Mouse (Mus musculus) embryonic facial prominence, embryonic 10.5 days (tissue): ENCODE measurements at regions not wholly inside any gene's neighbourhood (a gene's known extent, or its start where the extent isn't known, plus 50 kb on each side); places are given as distances from the start of the nearest gene placed in this dataset.

ENCODE experiments used
- DNase-seq: peaks from one replicate; pipeline ENCODE4 v3.0.0-alpha.2; 2017; ENCODE audit warnings: low spot score
- H3K27ac ChIP-seq: fragments of 300-500 bp; sonication (generic); replicated peaks from 2 replicates; pipeline ENCODE4 v1.5.1; 2016; ENCODE audit warnings: mild to moderate bottlenecking
- H3K27me3 ChIP-seq: fragments of 300-500 bp; sonication (generic); replicated peaks from 2 replicates; pipeline ENCODE4 v1.6.1; 2016; ENCODE audit warnings: low read depth, mild to moderate bottlenecking; ENCODE audit not compliant: poor library complexity, severe bottlenecking
- H3K36me3 ChIP-seq: fragments of 300-500 bp; sonication (generic); replicated peaks from 2 replicates; pipeline ENCODE4 v1.6.1; 2016; ENCODE audit warnings: mild to moderate bottlenecking, moderate library complexity
- H3K4me1 ChIP-seq: fragments of 300-500 bp; sonication (generic); 2 replicates; pipeline ENCODE4 v1.6.1; 2016
- H3K4me3 ChIP-seq: fragments of 300-500 bp; sonication (generic); 2 replicates; pipeline ENCODE4 v1.5.1; 2016; ENCODE audit warnings: mild to moderate bottlenecking, moderate library complexity
- H3K9me3 ChIP-seq: fragments of 300-500 bp; sonication (generic); 2 replicates; pipeline ENCODE4 v1.6.1; 2016; ENCODE audit warnings: mild to moderate bottlenecking
- WGBS: fragments of 180-500 bp; shearing (Covaris S2); methylation state at CpG from one replicate; pipeline ENCODE4 v1.1.7; 2016; 5-methylcytosine and 5-hydroxymethylcytosine counted together

DNA sequence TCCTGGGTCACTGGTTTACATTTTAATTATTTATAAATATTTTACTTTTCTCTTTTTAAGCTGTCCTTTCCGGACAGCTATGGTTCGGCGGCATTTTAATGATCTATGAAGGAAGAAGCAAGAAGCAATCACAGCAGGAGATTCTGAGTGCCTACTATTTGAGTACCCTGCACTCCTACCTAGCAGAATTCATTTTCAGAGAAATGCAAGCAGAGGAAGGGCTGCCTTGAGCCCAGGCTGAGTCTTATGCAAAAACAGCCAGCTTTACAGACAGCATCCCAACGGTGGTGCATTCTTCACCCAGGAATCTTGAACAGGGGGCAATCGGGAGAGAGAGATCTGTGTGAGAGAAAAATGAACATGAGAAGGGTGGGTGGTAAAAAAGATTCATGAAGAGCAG is 97.7 kb upstream of the Ankrd1 start:
- Histone ChIP-seq H3K27me3 (no peaks in the 10 kb centered on the region), H3K4me3 (no peak overlapping the region), H3K9me3 (no peaks in the 10 kb centered on the region), H3K27ac (no peak overlapping the region), H3K4me1 (peaks cover 24% of the 10 kb centered on the region), H3K36me3 (no peaks in the 10 kb centered on the region)
- WGBS, result 76% methylated on average over 5 of the region's 5 CpGs
- DNase-seq, result no peak

- Histone ChIP-seq H3K4me1 (peaks cover 13% of the 10 kb centered on the region), H3K9me3 (no peaks in the 10 kb centered on the region), H3K27me3 (no peaks in the 10 kb centered on the region), H3K27ac (no peak overlapping the region), H3K36me3 (no peaks in the 10 kb centered on the region), H3K4me3 (no peak overlapping the region)
- WGBS, result 92% methylated on average over 5 of the region's 5 CpGs
- DNase-seq, result no peak
Measured at GRCm38 (mm10) chr19:36218921-36219320, 99.0 kb upstream of the Ankrd1 start.

- WGBS, result 83% methylated on average over 2 of the region's 2 CpGs
- Histone ChIP-seq H3K4me3 (no peak overlapping the region), H3K27me3 (no peaks in the 10 kb centered on the region), H3K36me3 (no peaks in the 10 kb centered on the region), H3K27ac (no peak overlapping the region), H3K9me3 (no peaks in the 10 kb centered on the region), H3K4me1 (0 out of 2 replicates have a peak, but pooled peaks cover 10% of the 10 kb centered on the region)
- DNase-seq, result no peak
Measured at GRCm38 (mm10) chr19:36221104-36221503, 101.2 kb upstream of the Ankrd1 start.

DNA sequence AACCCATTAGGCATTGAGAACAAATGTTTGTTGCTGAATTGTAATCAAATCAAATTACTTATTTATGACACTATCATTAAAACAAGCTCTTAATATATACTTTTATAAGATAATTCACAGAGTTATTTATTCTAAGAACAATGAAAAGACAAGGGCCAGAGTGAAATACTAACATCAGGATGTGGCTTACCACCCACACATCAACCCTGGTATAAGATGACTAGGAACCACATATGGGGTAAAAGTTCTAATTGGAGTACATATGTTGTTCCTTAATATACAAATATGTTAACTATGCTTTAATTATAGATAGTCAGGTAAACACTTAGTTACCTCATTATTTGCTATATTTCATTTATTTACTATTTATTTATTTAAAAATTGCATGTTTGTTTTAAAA is 101.7 kb upstream of the Ankrd1 start:
- no peaks in the 10 kb centered on the region for H3K9me3 ChIP-seq
- H3K4me1 ChIP-seq, result 0 out of 2 replicates have a peak, but pooled peaks cover 10% of the 10 kb centered on the region
- H3K4me3 ChIP-seq, result no peak overlapping the region
- H3K27ac ChIP-seq, result no peak overlapping the region
- no peaks in the 10 kb centered on the region for H3K27me3 ChIP-seq
- H3K36me3 ChIP-seq, result no peaks in the 10 kb centered on the region
- no peak for DNase-seq

DNA sequence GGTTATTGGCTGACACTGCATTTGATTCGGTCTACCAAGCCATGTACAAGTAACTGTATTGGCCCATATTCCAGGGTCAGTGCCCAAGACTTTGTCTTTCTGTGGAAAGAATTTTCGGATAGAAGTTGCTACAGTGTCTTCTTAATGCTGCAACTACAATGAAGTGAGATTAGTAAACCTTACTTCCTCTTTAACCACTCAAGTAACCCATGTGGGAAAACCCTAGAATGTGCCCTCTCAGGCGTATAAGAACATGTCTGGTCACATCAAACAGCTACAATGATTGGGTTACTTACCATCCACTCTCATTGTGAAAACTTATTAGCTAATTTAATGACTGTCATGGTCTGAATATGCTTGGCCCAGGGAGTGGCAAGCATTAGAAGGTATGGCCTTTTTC is 102.3 kb upstream of the Ankrd1 start:
- Histone ChIP-seq H3K27me3 (no peaks in the 10 kb centered on the region), H3K4me1 (0 out of 2 replicates have a peak, but pooled peaks cover 10% of the 10 kb centered on the region), H3K9me3 (no peaks in the 10 kb centered on the region), H3K4me3 (no peak overlapping the region), H3K36me3 (no peaks in the 10 kb centered on the region), H3K27ac (no peak overlapping the region)
- WGBS, result 84% methylated on average over 3 of the region's 3 CpGs
- no peak for DNase-seq

DNA sequence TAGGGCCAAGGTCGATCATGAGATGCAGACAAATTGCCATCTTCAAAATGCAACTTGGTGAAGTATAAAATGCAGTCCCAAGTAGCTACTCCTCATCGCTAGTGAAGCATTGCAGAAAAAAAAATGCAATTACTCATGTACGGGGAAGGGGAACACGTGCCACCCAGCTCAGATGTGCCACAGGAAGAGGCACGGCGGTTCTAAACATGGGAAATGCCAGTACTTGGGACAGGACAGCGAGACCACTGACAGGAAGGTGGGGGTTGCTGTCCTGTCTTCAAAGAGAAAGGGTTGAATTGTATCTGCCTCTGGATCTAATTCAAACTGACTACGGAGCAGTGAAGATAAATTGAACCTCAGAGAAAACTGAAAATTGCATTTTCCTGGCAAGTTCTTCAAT is 104.6 kb upstream of the Ankrd1 start:
- Histone ChIP-seq H3K36me3 (no peaks in the 10 kb centered on the region), H3K9me3 (no peaks in the 10 kb centered on the region), H3K27ac (no peak overlapping the region), H3K4me3 (no peak overlapping the region), H3K27me3 (no peaks in the 10 kb centered on the region), H3K4me1 (0 out of 2 replicates have a peak, but pooled peaks cover 10% of the 10 kb centered on the region)
- WGBS, result 55% methylated on average over 8 of the region's 8 CpGs
- no peak for DNase-seq

DNA sequence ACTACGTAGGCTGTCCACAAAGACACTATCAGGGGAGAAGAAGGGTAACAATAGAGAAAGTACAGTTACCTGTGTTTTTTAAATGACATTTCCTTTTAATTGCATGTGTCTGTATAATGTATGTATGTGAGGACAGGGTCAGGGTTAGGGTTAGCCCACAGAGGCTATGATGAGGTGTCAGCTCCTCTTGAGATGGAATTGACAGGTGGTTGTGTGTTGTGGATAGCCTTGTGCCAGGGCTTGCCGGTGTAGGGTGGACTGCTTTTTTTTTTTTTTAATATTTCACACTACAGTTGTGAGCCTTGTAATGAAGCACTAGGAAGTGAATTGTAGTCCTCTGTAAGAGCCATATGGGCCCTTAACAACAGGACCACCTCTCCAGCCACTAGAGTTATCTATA is 105.7 kb upstream of the Ankrd1 start:
- DNase-seq, result no peak
- no peaks in the 10 kb centered on the region for H3K27me3 ChIP-seq
- 92% methylated on average over 2 of the region's 2 CpGs for WGBS
- no peak overlapping the region for H3K4me3 ChIP-seq
- no peaks in the 10 kb centered on the region for H3K36me3 ChIP-seq
- no peak overlapping the region for H3K27ac ChIP-seq
- H3K9me3 ChIP-seq, result no peaks in the 10 kb centered on the region
- 0 out of 2 replicates have a peak, but pooled peaks cover 10% of the 10 kb centered on the region for H3K4me1 ChIP-seq

GRCm38 (mm10) chr19:36227418-36228160 is 107.7 kb upstream of the Ankrd1 start:
- Histone ChIP-seq H3K4me3 (no peak overlapping the region), H3K36me3 (no peaks in the 10 kb centered on the region), H3K9me3 (no peaks in the 10 kb centered on the region), H3K4me1 (0 out of 2 replicates have a peak, but pooled peaks cover 10% of the 10 kb centered on the region), H3K27ac (no peak overlapping the region), H3K27me3 (no peaks in the 10 kb centered on the region)
- 48% methylated on average over 17 of the region's 17 CpGs for WGBS
- DNase-seq, result no peak

GRCm38 (mm10) chr19:36229315-36229714 is 109.4 kb upstream of the Ankrd1 start:
- H3K27me3 ChIP-seq, result no peaks in the 10 kb centered on the region
- 0 out of 2 replicates have a peak, but pooled peaks cover 8% of the 10 kb centered on the region for H3K4me1 ChIP-seq
- no peak overlapping the region for H3K27ac ChIP-seq
- DNase-seq, result no peak
- WGBS, result 92% methylated on average over 3 of the region's 3 CpGs
- H3K9me3 ChIP-seq, result no peaks in the 10 kb centered on the region
- H3K4me3 ChIP-seq, result no peak overlapping the region
- H3K36me3 ChIP-seq, result no peaks in the 10 kb centered on the region

DNA sequence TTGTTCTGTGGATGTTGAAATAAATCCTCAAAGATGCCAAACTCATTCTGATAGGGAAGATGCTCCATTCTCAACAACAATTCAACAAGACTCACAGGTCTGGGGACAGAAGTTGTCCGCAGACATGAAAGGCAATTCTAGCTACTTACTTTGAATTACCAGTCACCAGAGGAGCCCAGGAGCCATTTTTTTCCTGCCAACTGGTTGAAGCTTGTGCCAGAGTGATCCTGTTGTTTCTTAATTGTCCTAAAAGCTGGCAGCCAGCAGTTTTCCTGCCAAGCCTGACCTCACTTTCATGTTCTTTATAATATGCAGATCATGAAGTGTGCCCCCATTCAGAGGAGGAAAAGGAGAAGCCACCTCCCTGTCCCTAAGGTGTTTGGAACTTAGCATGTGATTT is 110.0 kb upstream of the Ankrd1 start:
- no peak for DNase-seq
- Histone ChIP-seq H3K27me3 (no peaks in the 10 kb centered on the region), H3K9me3 (no peaks in the 10 kb centered on the region), H3K27ac (no peak overlapping the region), H3K4me1 (0 out of 2 replicates have a peak, but pooled peaks cover 4% of the 10 kb centered on the region), H3K4me3 (no peak overlapping the region), H3K36me3 (no peaks in the 10 kb centered on the region)
- WGBS, result 83% methylated on average over 1 of the region's 1 CpGs

DNA sequence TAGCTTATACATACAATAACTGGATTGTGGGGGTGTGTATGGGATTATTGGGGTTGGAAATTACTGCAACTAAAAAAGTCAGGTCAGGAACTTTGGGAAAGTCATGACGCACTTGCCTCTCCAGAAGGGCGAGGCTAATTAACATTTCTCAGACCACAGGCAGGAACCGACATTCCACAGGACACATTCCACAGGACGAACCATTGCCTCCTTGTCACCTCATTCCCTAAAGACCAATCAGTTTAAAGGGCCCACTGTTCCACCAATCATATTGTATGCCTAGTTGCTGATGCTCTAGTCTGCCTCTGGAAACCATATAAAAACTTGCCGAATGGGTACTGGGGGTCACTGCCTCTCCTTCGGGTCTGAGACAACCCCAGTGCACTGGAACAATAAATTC is 113.0 kb upstream of the Pcgf5 start:
- DNase-seq, result no peak
- 75% methylated on average over 6 of the region's 6 CpGs for WGBS
- H3K36me3 ChIP-seq, result no peaks in the 10 kb centered on the region

DNA sequence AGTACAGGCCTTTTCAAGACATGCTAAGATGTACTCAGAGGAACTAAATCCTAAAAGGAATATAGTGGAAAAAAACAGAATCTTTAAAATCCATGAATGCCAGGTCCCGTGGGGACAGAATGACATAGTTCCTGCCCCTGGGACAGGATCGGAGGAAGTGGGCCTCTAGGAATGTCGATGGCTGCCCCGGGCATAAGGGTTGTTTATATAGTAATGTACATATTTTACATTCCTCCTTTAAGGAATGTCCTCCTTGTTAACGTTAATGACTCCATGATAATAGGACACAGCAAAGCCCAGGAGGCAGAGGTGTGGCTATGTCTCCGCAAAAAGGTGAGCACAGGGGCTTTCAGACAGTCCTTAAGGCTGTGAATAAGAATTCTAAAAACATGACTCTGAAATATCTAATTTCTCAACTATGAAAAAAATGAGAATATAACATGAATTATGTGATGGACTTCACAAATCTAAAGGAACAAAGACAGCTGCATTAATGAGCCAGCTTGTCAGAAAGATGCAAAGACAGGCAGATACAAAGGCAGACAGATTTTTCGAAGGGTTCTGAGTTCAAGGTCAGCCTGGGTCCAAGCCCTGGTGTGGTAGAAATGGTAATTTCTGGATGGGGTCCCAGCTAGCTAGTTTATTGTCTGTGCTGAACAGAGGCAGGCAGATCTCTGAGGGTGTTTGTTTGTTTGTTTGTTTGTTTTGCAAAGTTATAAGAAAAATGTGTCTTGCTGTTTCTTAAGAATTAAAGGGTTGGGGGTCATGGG is 111.3 kb upstream of the Pcgf5 start:
- peaks cover 3% of the 10 kb centered on the region; the same call in 1 of the 2 replicates for H3K4me1 ChIP-seq
- 48% methylated on average over 7 of the region's 7 CpGs for WGBS
- H3K36me3 ChIP-seq, result no peaks in the 10 kb centered on the region
- H3K4me3 ChIP-seq, result no peak overlapping the region
- peak; percentile 24 for DNase-seq
- H3K27me3 ChIP-seq, result no peaks in the 10 kb centered on the region
- H3K27ac ChIP-seq, result no peak overlapping the region
- no peaks in the 10 kb centered on the region for H3K9me3 ChIP-seq

More for the DNA sequence above, 113.0 kb upstream of the Pcgf5 start:
- Histone ChIP-seq H3K27ac (no peak overlapping the region), H3K4me3 (no peak overlapping the region), H3K27me3 (no peaks in the 10 kb centered on the region), H3K4me1 (peaks cover 3% of the 10 kb centered on the region; the same call in 1 of the 2 replicates), H3K9me3 (no peaks in the 10 kb centered on the region)

DNA sequence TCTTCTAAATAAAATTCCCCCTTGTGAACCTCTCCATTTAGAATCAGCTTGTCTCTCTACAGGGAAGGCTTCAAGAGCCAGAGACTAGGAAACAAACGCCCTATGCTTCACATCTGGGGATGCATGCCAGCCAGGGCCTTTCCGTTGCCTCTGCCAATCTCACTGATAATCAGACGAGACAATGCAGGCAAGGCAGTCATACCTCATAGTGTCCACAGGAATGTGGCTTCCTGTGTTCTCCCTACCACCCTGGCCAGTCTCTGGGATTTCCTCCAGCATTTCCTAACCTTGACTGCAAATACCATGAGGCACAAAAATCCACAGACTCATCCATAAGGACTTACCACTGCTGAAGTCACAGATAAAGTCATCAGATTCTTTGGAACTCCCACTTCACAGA is 110.4 kb upstream of the Pcgf5 start:
- Histone ChIP-seq H3K4me1 (peaks cover 3% of the 10 kb centered on the region; the same call in 1 of the 2 replicates), H3K4me3 (no peak overlapping the region), H3K9me3 (no peaks in the 10 kb centered on the region), H3K36me3 (no peaks in the 10 kb centered on the region), H3K27me3 (no peaks in the 10 kb centered on the region), H3K27ac (no peak overlapping the region)
- WGBS, result 64% methylated on average over 3 of the region's 3 CpGs
- no peak for DNase-seq
